Mouse (Mus musculus) megakaryocyte, embryonic 14.5 days (primary cell): Measurements from ENCODE around the gene Gm47283.

Experiments
- FLI1 ChIP-seq: IDR thresholded peaks from 2 replicates; pipeline ENCODE4 v1.6.1; 2012; ENCODE audit warnings: low read length, inconsistent platforms, mixed read lengths
- GATA1 ChIP-seq: IDR thresholded peaks from 3 replicates; pipeline ENCODE4 v1.6.1; 2012; ENCODE audit warnings: mixed read lengths, low read length, inconsistent platforms, borderline replicate concordance

- TF ChIP-seq GATA1: no peak
- no peak for TF ChIP-seq FLI1
Observed at GRCm38 (mm10) chrY:90740013-90740561, 44.5 kb upstream of the Gm47283 start.
